Mouse (Mus musculus) regulatory T cell (primary cell): Measurements from ENCODE around the gene Cers6.

Experiments
- in situ Hi-C: fragments of 300-600 bp; cut with MboI, MseI; formaldehyde crosslinking; loops from one replicate; pipeline ENCODE4 v1.15.1; 2025; ENCODE audit warnings: high pct_unique_total_duplicates

Cers6 gene

DNA sequence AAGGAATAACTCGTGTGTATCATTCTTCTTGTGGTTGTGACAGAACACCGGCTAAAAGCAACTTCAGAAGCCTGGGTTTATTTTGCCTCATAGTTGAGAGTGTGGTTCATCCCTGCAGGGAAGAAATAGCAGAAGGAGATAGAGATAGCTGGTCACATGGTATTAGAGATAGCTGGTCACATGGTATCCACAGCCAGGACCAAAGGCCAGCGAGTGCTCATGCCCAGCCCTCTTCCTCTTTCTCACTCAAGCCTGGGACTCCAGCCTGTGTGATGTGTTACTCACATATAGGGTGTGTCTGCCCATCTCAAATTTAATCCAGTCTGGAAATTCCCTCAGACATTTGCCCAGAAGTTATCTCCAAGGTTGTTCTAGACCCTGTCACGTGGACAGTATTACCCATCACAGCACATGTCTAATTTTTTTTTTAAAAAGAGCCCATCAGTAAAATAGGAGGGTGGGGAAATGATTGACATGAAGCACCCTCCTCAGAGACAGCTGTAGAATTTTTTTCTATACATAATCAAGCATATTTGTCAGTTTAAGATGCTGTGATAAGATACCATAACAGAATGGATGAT, 17.9 kb downstream of the Cers6 start:
- in situ Hi-C loops, result no loop called here

DNA sequence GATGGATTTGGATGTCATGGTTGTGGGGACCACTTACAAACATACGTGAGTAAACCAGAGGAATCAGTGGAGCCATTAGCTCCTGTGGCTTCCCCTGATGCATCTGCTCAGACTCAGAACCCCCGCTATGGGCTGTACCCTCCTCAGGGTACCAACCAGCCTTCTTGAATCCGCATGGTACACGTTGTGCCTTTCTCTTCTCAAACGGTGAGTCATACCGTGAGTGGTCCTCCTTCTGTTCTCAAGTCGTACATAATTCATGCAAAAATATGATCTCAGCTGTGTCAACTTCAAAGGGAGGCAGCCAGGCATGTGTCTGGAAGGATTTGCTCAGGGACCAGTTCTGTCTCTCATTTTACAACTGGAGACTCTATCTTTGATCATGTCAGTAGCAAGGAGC, 23.3 kb downstream of the Cers6 start:
- in situ Hi-C loops, result no loop called here

DNA sequence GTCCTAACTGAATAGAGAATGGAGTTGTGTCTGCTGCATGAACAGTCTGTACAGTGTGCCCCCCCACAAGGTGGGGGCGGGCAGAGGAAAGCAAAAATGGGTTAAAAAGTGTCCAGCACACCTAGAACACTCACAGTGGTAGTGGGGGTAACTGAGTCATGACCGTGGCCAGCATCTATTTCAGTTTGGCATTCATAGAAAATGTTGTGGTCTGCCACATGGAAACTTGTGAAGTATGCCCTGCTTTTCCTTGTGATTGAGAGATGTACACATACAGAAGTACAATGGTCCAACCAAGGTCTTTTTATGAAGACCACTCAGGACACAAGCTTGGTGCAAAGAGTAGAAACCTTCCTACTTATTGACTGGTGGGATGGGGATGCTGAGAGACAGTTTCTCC, 24.0 kb downstream of the Cers6 start:
- in situ Hi-C loops, result no loop called here

DNA sequence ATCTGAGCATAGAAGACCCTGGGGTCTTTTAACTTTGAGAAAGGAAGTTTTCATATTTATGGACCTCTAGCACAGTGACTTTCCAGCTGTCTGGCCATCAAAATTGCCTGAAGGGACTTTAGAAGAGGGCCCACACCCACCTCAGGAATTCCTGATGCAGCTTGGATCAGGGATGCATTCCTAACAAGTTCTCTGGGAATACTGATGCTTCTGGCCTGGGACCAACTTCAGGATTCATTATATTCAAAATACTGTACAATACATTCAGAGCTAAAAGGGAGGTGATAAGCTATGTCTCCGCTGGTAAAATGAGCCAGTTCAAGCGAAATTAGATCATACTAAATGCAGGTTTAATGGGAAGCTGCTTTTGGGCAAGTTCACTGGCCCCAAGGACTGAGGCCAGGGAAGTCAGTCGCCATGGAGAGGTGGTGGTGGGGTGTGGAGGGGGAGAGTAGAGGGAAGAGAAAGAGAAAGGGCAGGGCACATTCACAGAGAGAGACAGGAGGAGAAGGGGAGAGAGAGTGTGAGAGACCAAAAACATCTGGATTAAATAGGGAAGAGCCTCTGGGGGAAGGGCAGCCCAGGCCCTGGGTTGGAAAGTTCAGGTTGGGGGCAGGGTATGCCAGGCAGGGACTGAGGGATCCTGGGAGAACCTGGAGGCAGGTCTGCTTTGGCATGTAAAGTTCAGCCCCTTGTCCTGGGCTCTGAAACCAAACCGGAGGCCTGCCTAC, 24.7 kb downstream of the Cers6 start:
- in situ Hi-C loops, result no loop called here

GRCm38 (mm10) chr2:68886661-68887060, 25.4 kb downstream of the Cers6 start:
- in situ Hi-C loops, result no loop called here

GRCm38 (mm10) chr2:68888094-68888705, 27.0 kb downstream of the Cers6 start:
- in situ Hi-C loops, result no loop called here

DNA sequence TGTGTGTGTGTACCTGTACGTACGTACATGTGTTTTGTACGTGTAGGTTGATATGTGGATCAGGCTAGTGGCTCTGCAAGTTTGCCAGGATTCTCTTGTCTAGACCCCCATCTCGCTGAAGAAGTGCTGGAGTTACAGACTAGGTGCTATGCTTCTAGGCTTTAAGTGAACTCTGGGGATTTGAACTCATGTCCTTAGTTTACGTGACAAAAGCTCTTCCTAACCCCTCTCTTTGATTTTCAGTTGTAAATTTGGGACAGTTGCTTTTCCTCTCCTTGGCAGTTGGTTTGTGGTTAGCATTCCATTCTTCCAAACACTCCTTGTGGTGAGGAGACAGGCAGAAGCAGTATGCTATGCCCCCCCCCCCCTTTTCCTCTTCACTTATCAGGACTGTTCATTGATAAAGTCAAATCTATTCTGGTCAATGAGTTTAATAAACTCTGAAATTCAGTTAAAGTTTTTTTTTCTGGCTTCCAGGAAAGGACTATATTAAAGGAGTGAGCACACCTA, 28.5 kb downstream of the Cers6 start:
- in situ Hi-C loops, result no loop called here

- in situ Hi-C loops, result no loop called here
Measured at GRCm38 (mm10) chr2:68892476-68892875, 31.2 kb downstream of the Cers6 start.

GRCm38 (mm10) chr2:68895044-68895764, 34.0 kb downstream of the Cers6 start:
- in situ Hi-C loops, result no loop called here

GRCm38 (mm10) chr2:68896196-68896595, 35.0 kb downstream of the Cers6 start:
- in situ Hi-C loops, result no loop called here

GRCm38 (mm10) chr2:68899770-68900521, 38.7 kb downstream of the Cers6 start:
- in situ Hi-C loops, result loop anchor here (5.0 kb wide), 1 partner anchor 42 kb away; no protein-coding TSS in a partner anchor

GRCm38 (mm10) chr2:68900640-68901378, 39.6 kb downstream of the Cers6 start:
- in situ Hi-C loops, result loop anchor here (5.0 kb wide), 1 partner anchor 41 kb away; no protein-coding TSS in a partner anchor

DNA sequence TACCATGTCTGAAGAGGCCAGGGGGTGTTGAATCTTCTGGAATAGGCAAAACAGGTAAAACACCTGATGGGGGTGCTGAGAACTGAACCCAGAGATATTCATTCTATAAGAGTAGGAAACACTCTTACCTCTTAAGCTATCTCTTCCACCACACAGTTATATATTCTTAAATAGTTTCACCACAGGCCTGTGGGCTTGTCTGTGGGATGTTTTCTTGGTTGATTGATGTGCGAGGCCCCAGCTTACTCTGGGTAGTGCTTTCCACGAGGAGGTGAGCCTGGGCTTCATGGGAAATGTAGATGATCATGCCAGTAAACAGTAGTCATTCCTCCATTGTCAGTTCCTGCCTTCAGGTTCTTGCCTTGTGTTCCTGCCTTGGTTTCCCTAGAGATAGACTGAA, 40.5 kb downstream of the Cers6 start:
- in situ Hi-C loops, result loop anchor here (5.0 kb wide), 1 partner anchor 41 kb away; no protein-coding TSS in a partner anchor

- in situ Hi-C loops, result loop anchor here (5.0 kb wide), 1 partner anchor 40 kb away; no protein-coding TSS in a partner anchor
Measured at GRCm38 (mm10) chr2:68902546-68902945, 41.3 kb downstream of the Cers6 start.

DNA sequence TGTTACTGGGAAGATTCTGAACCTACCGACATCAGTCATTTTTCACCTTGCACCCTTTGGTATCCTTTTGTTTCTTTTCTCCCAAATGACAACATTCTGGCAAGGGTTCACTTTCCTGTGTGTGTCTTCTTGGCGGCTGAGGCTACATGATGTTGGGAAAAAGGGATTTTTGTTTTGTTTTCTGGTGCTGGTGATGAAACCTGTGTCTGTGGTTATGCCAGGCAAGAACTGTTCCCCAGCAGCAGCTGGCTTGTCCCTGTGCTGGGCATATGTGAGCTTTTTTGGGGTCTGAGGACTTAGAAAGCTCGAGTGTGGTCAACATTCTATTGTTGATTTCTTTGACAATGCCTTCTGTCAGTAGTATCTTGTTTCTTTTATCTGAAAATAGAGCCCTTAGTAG, 45.7 kb downstream of the Cers6 start:
- in situ Hi-C loops, result no loop called here

DNA sequence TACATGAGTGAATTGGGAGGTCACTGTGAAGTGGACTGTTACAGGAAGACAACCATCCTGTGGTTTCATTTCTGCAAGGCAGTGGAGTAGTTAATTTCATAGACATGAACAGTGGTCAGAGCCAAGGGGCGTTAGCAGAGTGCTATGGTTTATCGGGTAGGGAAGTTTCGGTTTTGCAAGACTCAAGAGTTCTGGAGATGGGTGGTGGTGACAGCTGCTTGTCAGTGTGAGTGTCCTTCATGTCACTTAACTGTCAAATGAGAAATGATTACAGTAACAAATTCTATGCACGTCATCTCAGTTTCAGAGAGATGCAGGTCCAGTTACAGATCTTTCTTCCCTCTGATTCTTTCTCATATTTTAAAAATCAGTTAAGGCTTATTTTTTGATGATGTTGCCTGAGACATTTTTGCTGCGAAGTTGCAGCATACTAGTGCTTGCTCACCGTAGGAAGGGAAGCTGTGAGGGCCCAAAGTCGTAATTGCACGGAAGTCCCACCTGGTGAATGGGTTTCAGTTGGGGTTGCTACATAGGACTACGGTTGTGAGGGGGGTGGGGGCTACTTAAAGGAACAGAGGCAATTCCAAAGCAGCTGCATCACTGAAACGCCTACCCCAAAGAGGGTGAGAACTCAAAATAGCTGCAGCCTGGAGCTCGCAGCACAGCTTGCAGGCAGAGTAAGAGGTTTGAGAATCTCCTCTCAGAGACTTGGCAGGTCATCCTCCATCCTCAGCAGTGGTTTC, 46.7 kb downstream of the Cers6 start:
- in situ Hi-C loops, result no loop called here

DNA sequence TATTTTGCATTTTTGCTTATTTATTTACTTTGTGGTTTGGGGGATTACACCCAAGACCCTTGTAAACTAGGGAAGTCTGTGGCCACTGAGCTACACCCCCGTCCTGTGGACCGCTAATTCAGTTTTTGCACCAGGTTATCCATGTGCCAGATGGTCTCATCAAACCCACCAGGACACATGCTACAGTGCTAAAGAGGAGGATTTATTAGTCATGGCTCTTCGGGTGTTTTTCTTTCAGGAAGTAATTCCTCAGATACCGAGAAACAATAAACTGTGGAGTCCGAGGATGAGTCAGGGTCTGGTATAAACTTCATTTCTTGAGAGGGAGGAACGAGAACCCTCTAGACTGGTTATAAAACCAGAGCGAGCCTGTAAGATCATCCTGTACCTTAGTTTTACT, 49.5 kb downstream of the Cers6 start:
- in situ Hi-C loops, result no loop called here

DNA sequence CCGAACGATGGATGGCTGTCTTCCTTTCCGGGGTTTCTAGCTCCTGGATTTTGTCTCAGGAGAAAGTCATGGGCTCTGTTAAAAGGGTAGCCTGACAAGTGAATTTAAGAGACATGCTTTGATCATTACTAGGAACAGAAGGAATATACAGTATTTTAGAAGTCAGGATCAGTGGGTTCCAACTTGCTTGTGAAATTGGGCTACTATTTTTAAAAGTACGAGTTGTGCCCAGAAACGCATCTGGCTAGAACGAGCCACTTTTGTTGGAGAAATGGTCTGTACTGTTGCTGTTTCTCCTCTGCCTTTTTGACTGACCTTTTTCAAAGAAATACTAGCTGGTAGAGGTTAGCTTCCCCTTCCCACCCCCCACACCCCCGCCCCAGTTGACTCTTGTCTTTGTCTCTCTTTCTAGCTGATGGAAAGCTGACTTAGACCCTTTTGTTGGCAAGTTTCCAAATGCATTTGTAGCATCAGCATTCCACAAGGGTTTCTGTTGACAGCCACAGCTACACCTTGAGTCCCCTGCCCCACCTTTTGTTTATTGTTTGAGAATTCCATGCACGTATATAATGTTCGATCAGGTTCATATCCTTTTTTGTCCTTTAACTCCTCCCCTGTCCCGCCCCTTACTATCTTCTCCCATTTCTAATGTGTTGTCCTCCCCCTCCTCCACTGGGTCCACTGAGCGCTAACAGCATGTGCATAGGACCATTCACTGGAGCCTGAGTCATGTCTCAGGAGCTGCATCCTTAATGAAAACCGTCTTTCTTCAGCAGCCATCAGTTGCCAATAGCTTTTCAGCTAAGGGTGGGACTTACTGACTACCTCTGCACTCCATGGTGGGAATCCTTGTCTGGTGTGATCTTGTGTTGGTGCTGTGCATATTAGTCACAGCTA, 50.6 kb downstream of the Cers6 start:
- in situ Hi-C loops, result no loop called here

- in situ Hi-C loops, result no loop called here
Measured at GRCm38 (mm10) chr2:68915742-68916141, 54.5 kb downstream of the Cers6 start.
